ENCODE assay signal across 18 mouse cellular contexts in the genomic region with DNA sequence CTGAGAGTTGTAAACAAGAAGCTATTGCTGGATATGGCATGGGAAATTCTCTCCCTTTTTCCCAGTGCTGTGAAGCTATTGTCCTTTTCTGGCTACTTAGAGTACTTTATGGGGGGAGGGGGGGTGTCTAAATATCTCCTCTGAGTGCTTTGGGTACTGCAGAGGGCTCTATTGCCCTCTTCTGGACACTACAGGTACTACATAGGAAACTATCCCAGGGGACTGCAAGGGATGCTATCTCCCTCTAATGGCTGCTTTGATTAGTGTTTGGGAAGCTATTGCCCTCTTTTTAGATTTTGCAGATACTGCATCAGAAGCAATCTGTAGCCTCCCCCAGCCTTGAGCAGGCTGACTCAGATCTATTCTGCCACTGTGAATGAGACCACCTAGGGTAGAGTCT. TPM values are rescaled to one million over a fixed set of nuclear protein-coding genes. Genes with fewer than 3 reads are reported as not detected.
DNase-seq lines count a peak whose midpoint lies in the region; ATAC-seq and TF ChIP-seq lines count a peak whose summit lies in the region.
"Had no signal": no experiment of that assay in that cellular context is flagged by ENCODE, and none has a peak within 500 bp of the region (broad histone marks: within the 10 kb centered on the region; RNA-seq: fewer than 3 reads in every experiment).

No protein-coding gene starts in this region.

- in situ Hi-C loops in ES-E14 (cut with MboI; ENCODE audit: low sequenced_read_pairs in 2 of 2, unreplicated experiment in 2 of 2) = no loop called here

- no peak for ATAC-seq in liver, embryonic 11.5 days (replicated peaks; ENCODE audit: low FRiP score)
- no peak for ATAC-seq in kidney, embryonic 14.5 days (ENCODE audit: low FRiP score, low TSS enrichment)

- TF ChIP-seq CTCF in gastrocnemius, adult 2 months (IDR thresholded peaks at IDR 0.05) = peak; percentile 46
- no peak for TF ChIP-seq CTCF in liver, adult 2 months (IDR thresholded peaks at IDR 0.05; ENCODE audit: low read depth, low read length)

- no peaks in the 10 kb centered on the region for H3K79me2 ChIP-seq in liver, adult 2 months (ENCODE audit: control insufficient read depth, insufficient read depth, low read length)

- no peaks in the 10 kb centered on the region for H3K27me3 ChIP-seq in liver, adult 2 months (ENCODE audit: control insufficient read depth, insufficient read depth, low read length)
- no peaks in the 10 kb centered on the region for H3K27me3 ChIP-seq in liver, embryonic 11.5 days (replicated peaks; ENCODE audit: control insufficient read depth, insufficient read depth, low read length)
- H3K27me3 ChIP-seq in kidney, embryonic 14.5 days (ENCODE audit: control insufficient read depth, insufficient read depth, low read length) = no peaks in the 10 kb centered on the region
- H3K27me3 ChIP-seq: neural tube, embryonic 12.5 days had no signal

- no peaks in the 10 kb centered on the region for H3K36me3 ChIP-seq in liver, adult 2 months (ENCODE audit: control insufficient read depth, insufficient read depth, low read length)
- H3K36me3 ChIP-seq in liver, embryonic 11.5 days (ENCODE audit: control insufficient read depth, insufficient read depth, low read length) = no peaks in the 10 kb centered on the region
- no peaks in the 10 kb centered on the region for H3K36me3 ChIP-seq in ES-E14 (ENCODE audit: control insufficient read depth, insufficient read depth, low read length, poor library complexity, severe bottlenecking)
- H3K36me3 ChIP-seq in kidney, embryonic 14.5 days (ENCODE audit: control insufficient read depth, insufficient read depth, low read length) = no peaks in the 10 kb centered on the region
- H3K36me3 ChIP-seq: G1E; neural tube, embryonic 12.5 days had no signal

- no peak overlapping the region for H3K27ac ChIP-seq in gastrocnemius, adult 2 months
- H3K27ac ChIP-seq in liver, adult 2 months (replicated peaks; ENCODE audit: insufficient read depth, low read depth, low read length) = no peak overlapping the region
- no peak overlapping the region for H3K27ac ChIP-seq in liver, embryonic 11.5 days (ENCODE audit: low read depth, low read length)
- no peak overlapping the region for H3K27ac ChIP-seq in ES-E14 (ENCODE audit: insufficient read depth, low read depth, low read length, poor library complexity, severe bottlenecking)
- no peak overlapping the region for H3K27ac ChIP-seq in kidney, embryonic 14.5 days (ENCODE audit: low read depth, low read length)
- H3K27ac ChIP-seq: neural tube, embryonic 12.5 days had no signal

- H3K9me3 ChIP-seq in liver, embryonic 11.5 days (ENCODE audit: control insufficient read depth, low read length) = no peaks in the 10 kb centered on the region
- H3K9me3 ChIP-seq in ES-E14 (ENCODE audit: control insufficient read depth, insufficient read depth, low read depth, low read length) = no peaks in the 10 kb centered on the region
- H3K9me3 ChIP-seq in kidney, embryonic 14.5 days (ENCODE audit: control insufficient read depth, low read length) = no peaks in the 10 kb centered on the region
- H3K9me3 ChIP-seq: G1E; neural tube, embryonic 12.5 days had no signal

- no peak for TF ChIP-seq POLR2A in liver, adult 2 months (IDR thresholded peaks at IDR 0.05; ENCODE audit: extremely low read depth, insufficient read depth, low read length)

- no peak overlapping the region for H3K4me3 ChIP-seq in gastrocnemius, adult 2 months
- no peak overlapping the region for H3K4me3 ChIP-seq in liver, adult 2 months (ENCODE audit: insufficient read depth, low read depth, low read length)
- H3K4me3 ChIP-seq in liver, embryonic 11.5 days (ENCODE audit: low read depth, low read length) = no peak overlapping the region
- H3K4me3 ChIP-seq in ES-E14 (ENCODE audit: insufficient read depth in 1 of 2, low read depth in 1 of 2, low read length in 2 of 2, poor library complexity in 1 of 2, severe bottlenecking in 1 of 2) = no peak overlapping the region
- no peak overlapping the region for H3K4me3 ChIP-seq in kidney, embryonic 14.5 days (ENCODE audit: low read length)
- H3K4me3 ChIP-seq: neural tube, embryonic 12.5 days had no signal

- intact Hi-C loops in gastrocnemius, adult 2 months (cut with DNase I) = no loop called here
- intact Hi-C loops in gastrocnemius, postnatal 14 days (cut with DNase I; ENCODE audit: low total_unique reads) = no loop called here

- H3K9ac ChIP-seq in liver, adult 2 months (ENCODE audit: low read depth, low read length) = no peak overlapping the region
- H3K9ac ChIP-seq in liver, embryonic 11.5 days (ENCODE audit: low read depth, low read length) = no peak overlapping the region
- H3K9ac ChIP-seq in ES-E14 (ENCODE audit: insufficient read depth, low read depth, low read length, poor library complexity, severe bottlenecking) = no peak overlapping the region
- no peak overlapping the region for H3K9ac ChIP-seq in kidney, embryonic 14.5 days (ENCODE audit: low read depth, low read length)
- H3K9ac ChIP-seq: neural tube, embryonic 12.5 days had no signal

- no peak overlapping the region for H3K4me2 ChIP-seq in liver, embryonic 11.5 days
- H3K4me2 ChIP-seq in kidney, embryonic 14.5 days (replicated peaks; ENCODE audit: low read depth, low read length) = no peak overlapping the region
- H3K4me2 ChIP-seq: neural tube, embryonic 12.5 days had no signal

- no peak for DNase-seq in gastrocnemius, adult 2 months
- no peak for DNase-seq in gastrocnemius, postnatal 14 days
- DNase-seq in liver, adult 2 months (ENCODE audit: extremely low read depth, low read depth, low spot score) = peak; percentile 6
- DNase-seq in liver, embryonic 11.5 days (ENCODE audit: low spot score) = no peak
- DNase-seq in ES-E14 (ENCODE audit: low read depth, low spot score) = peak; percentile 20
- peak; percentile 0 for DNase-seq in forelimb bud, embryonic 11.5 days (ENCODE audit: low read depth, low spot score)
- no peak for DNase-seq in urinary bladder, postnatal 36 days (ENCODE audit: low spot score in 2 of 2)

- no peaks in the 10 kb centered on the region for H3K4me1 ChIP-seq in liver, adult 2 months (ENCODE audit: control insufficient read depth, insufficient read depth, low read length)
- no peaks in the 10 kb centered on the region for H3K4me1 ChIP-seq in liver, embryonic 11.5 days (replicated peaks; ENCODE audit: control insufficient read depth, insufficient read depth, low read length)
- no peaks in the 10 kb centered on the region for H3K4me1 ChIP-seq in ES-E14 (ENCODE audit: control insufficient read depth in 2 of 2, insufficient read depth in 2 of 2, low read length in 2 of 2, poor library complexity in 1 of 2)
- no peaks in the 10 kb centered on the region for H3K4me1 ChIP-seq in kidney, embryonic 14.5 days (ENCODE audit: control insufficient read depth, insufficient read depth, low read length)
- H3K4me1 ChIP-seq: neural tube, embryonic 12.5 days had no signal

TF ChIP-seq in ES-E14, 5 proteins besides CTCF, POLR2A, EP300 and RAD21:
- TF ChIP-seq ZC3H11A (IDR thresholded peaks at IDR 0.05; ENCODE audit: borderline replicate concordance, low read depth, low read length) (peak; percentile 48; the same call in 1 of the 2 replicates), CHD2 (IDR thresholded peaks at IDR 0.05; ENCODE audit: low read depth, low read length) (no peak)

RNA-seq across cellular contexts. Expression of gene 5430402E10Rik, which starts 55.8 kb away (rescaled TPM):
- not detected for total RNA-seq in gastrocnemius, adult 2 months (2021)
- total RNA-seq in gastrocnemius, postnatal 14 days (2021) = not detected
- not detected in 2 replicates for total RNA-seq in liver, adult 2 months (2014; rRNA removed)
- not detected in 2 replicates for polyA plus RNA-seq in liver, adult 2 months (2012; rRNA removed)
- polyA plus RNA-seq in liver, embryonic 11.5 days (2014; fragmentation: Nextera tagmentation; extraction: Ambion mirVana) = not detected in 2 replicates
- total RNA-seq in ES-E14 (2012; rRNA removed) = not detected in 2 replicates
- not detected in 2 replicates for polyA plus RNA-seq in kidney, embryonic 14.5 days (2014; fragmentation: Nextera tagmentation; extraction: Ambion mirVana)
- total RNA-seq: G1E; gastrocnemius, adult 8-10 months; layer of hippocampus, postnatal 25 days; megakaryocyte-erythroid progenitor cell, adult 5-6 weeks had no signal
- polyA plus RNA-seq: cortical plate, adult 2 months; G1E; heart, embryonic 14.5 days; liver, embryonic 16.5 days; neural tube, embryonic 12.5 days; stomach, embryonic 14.5 days; urinary bladder, adult 2 months had no signal

Comparison
In these comparisons a context has a peak if more than half of its experiments do, and no peak if none do; other contexts are left out.
1. DNase-seq: peak in liver, adult 2 months (single experiment), ES-E14 (single experiment) and forelimb bud, embryonic 11.5 days (single experiment); none in gastrocnemius, adult 2 months (single experiment), gastrocnemius, postnatal 14 days (single experiment), liver, embryonic 11.5 days (single experiment) and urinary bladder, postnatal 36 days (0 of 2).